Mouse (Mus musculus): ENCODE data around the gene Sept8.

GRCm38 (mm10) chr11:53500569-53500968, 18.5 kb upstream of the Sept8 start:
- no peak for TF ChIP-seq MAFK (IDR thresholded peaks at IDR 0.05; ENCODE audit: insufficient read depth, low read depth, low read length)
- no peak for TF ChIP-seq CHD2 (IDR thresholded peaks at IDR 0.05; ENCODE audit: low read depth, low read length)
- TF ChIP-seq HCFC1 (IDR thresholded peaks at IDR 0.05; ENCODE audit: borderline replicate concordance, insufficient read depth, low read length) = no peak
